Mouse (Mus musculus): ENCODE results near the gene Zic4.

Zic4 gene

GRCm38 (mm10) chr9:91380458-91380914, 18.3 kb downstream of the Zic4 start:
- no peak for DNase-seq

GRCm38 (mm10) chr9:91381284-91382110, 19.3 kb downstream of the Zic4 start:
- no peak for DNase-seq

GRCm38 (mm10) chr9:91382111-91382379, 19.8 kb downstream of the Zic4 start:
- no peak for DNase-seq

GRCm38 (mm10) chr9:91382471-91383255, 20.4 kb downstream of the Zic4 start:
- no peak for DNase-seq

GRCm38 (mm10) chr9:91383441-91384135, 21.4 kb downstream of the Zic4 start:
- no peak for DNase-seq

- no peak for DNase-seq
Observed at GRCm38 (mm10) chr9:91384136-91384500, 21.9 kb downstream of the Zic4 start.

GRCm38 (mm10) chr9:91384693-91385560, 22.7 kb downstream of the Zic4 start:
- no peak for DNase-seq

GRCm38 (mm10) chr9:91385561-91386430, 23.6 kb downstream of the Zic4 start:
- no peak for DNase-seq

GRCm38 (mm10) chr9:91386502-91386890, 24.3 kb downstream of the Zic4 start:
- no peak for DNase-seq

- no peak for DNase-seq
Observed at GRCm38 (mm10) chr9:91386891-91387739, 24.9 kb downstream of the Zic4 start.

- no peak for DNase-seq
Observed at GRCm38 (mm10) chr9:91387740-91388080, 25.5 kb downstream of the Zic4 start.

GRCm38 (mm10) chr9:91388173-91388572, 26.0 kb downstream of the Zic4 start:
- DNase-seq: no peak

GRCm38 (mm10) chr9:91393376-91394068, 31.3 kb downstream of the Zic4 start:
- no peak for DNase-seq

GRCm38 (mm10) chr9:91394211-91394646, 32.0 kb downstream of the Zic4 start:
- DNase-seq: no peak

GRCm38 (mm10) chr9:91395066-91395772, 33.0 kb downstream of the Zic4 start:
- no peak for DNase-seq

GRCm38 (mm10) chr9:91399976-91400375, 37.8 kb downstream of the Zic4 start:
- DNase-seq: no peak

GRCm38 (mm10) chr9:91400482-91401093, 38.4 kb downstream of the Zic4 start:
- no peak for DNase-seq

GRCm38 (mm10) chr9:91401471-91401870, 39.3 kb downstream of the Zic4 start:
- no peak for DNase-seq

GRCm38 (mm10) chr9:91404229-91404628, 42.0 kb downstream of the Zic4 start:
- DNase-seq: no peak
